Mouse (Mus musculus) midbrain, postnatal 0 days (tissue): ENCODE results near the gene Olfr524. TPM values are rescaled to one million over a fixed set of nuclear protein-coding genes. Genes with fewer than 3 reads are reported as not detected.

Source experiments
- ATAC-seq: fragments of 200-750 bp; cut with Nextera tagmentation; 2 replicates; pipeline ENCODE4 v1.8.0; 2017; ENCODE audit warnings: moderate number of reproducible peaks, mild to moderate bottlenecking, moderate TSS enrichment, moderate library complexity; ENCODE audit not compliant: low FRiP score
- DNase-seq: peaks from one replicate; pipeline ENCODE4 v3.0.0-alpha.2; 2015; ENCODE audit warnings: low spot score
- H3K27ac ChIP-seq: fragments of 300-500 bp; sonication (generic); 2 replicates; pipeline ENCODE4 v1.5.1; 2014; ENCODE audit warnings: low read depth, mild to moderate bottlenecking, low read length, mixed read lengths
- H3K27me3 ChIP-seq: fragments of 300-500 bp; sonication (generic); 2 replicates; pipeline ENCODE4 v1.6.1; 2014; ENCODE audit warnings: low read length, control low read depth, mixed read lengths; ENCODE audit not compliant: insufficient read depth
- H3K36me3 ChIP-seq: fragments of 300-500 bp; sonication (generic); 2 replicates; pipeline ENCODE4 v1.6.1; 2014; ENCODE audit warnings: low read length, control low read depth, mixed read lengths; ENCODE audit not compliant: insufficient read depth
- H3K4me1 ChIP-seq: fragments of 300-500 bp; sonication (generic); 2 replicates; pipeline ENCODE4 v1.6.1; 2014; ENCODE audit warnings: mild to moderate bottlenecking, control low read depth, antibody characterized with exemption, low read length, mixed read lengths; ENCODE audit not compliant: insufficient read depth
- H3K4me2 ChIP-seq: fragments of 300-500 bp; sonication (generic); 2 replicates; pipeline ENCODE4 v1.6.1; 2014; ENCODE audit warnings: low read depth, mild to moderate bottlenecking, low read length, mixed read lengths; ENCODE audit not compliant: poor library complexity, severe bottlenecking
- H3K4me3 ChIP-seq: fragments of 300-500 bp; sonication (generic); 2 replicates; pipeline ENCODE4 v1.5.1; 2014; ENCODE audit warnings: low read depth, mild to moderate bottlenecking, low read length, moderate library complexity
- H3K9ac ChIP-seq: fragments of 300-500 bp; sonication (generic); replicated peaks from 2 replicates; pipeline ENCODE4 v1.6.1; 2014; ENCODE audit warnings: mild to moderate bottlenecking, low read length, moderate library complexity, mixed read lengths; ENCODE audit not compliant: poor library complexity, severe bottlenecking
- H3K9me3 ChIP-seq: fragments of 300-500 bp; sonication (generic); 2 replicates; pipeline ENCODE4 v1.6.1; 2016; ENCODE audit warnings: low read length, control low read depth
- CTCF ChIP-seq: IDR thresholded peaks from 2 replicates; pipeline ENCODE4 v1.5.1; 2016; ENCODE audit warnings: antibody characterized with exemption, mild to moderate bottlenecking
- WGBS: fragments of 180-500 bp; shearing (Covaris S2); extraction: QIAGEN DNeasy Blood & Tissue Kit; methylation state at CpG from one replicate; pipeline ENCODE4 v1.1.7; 2014; 5-methylcytosine and 5-hydroxymethylcytosine counted together
- polyA plus RNA-seq: library from polyadenylated mRNA; unstranded; fragments of >200 nt; fragmentation: Nextera tagmentation; extraction: Ambion mirVana; gene quantifications from 2 replicates; pipeline ENCODE4 v1.2.1, GENCODE M21; 2015
- total RNA-seq: library from RNA; depleted of rRNA; stranded (reverse); fragments of >200 nt; gene quantifications from 2 replicates; pipeline ENCODE4 v1.2.3, GENCODE M21; 2014; rRNA removed

Olfr524 gene
- total RNA-seq (not detected in 2 replicates), polyA plus RNA-seq (not detected in 2 replicates)

- H3K4me3 ChIP-seq: no peak within 1 kb of the TSS
- TF ChIP-seq CTCF: no peak
- DNase-seq: no peak
- H3K9ac ChIP-seq: no peak within 1 kb of the TSS
- H3K4me1 ChIP-seq: no peaks in the 10 kb centered on the region
- H3K36me3 ChIP-seq: no peaks in the 10 kb centered on the region
- H3K4me2 ChIP-seq: no peak within 1 kb of the TSS
- no peak within 1 kb of the TSS for H3K27ac ChIP-seq
- no peaks in the 10 kb centered on the region for H3K9me3 ChIP-seq
- no peak for ATAC-seq
- H3K27me3 ChIP-seq: no peaks in the 10 kb centered on the region
These were observed at the start of gene Olfr524 for GRCm38 (mm10) chr7:140205864-140206263. Olfr524 (minus strand) TSS chr7:140205964.

DNA sequence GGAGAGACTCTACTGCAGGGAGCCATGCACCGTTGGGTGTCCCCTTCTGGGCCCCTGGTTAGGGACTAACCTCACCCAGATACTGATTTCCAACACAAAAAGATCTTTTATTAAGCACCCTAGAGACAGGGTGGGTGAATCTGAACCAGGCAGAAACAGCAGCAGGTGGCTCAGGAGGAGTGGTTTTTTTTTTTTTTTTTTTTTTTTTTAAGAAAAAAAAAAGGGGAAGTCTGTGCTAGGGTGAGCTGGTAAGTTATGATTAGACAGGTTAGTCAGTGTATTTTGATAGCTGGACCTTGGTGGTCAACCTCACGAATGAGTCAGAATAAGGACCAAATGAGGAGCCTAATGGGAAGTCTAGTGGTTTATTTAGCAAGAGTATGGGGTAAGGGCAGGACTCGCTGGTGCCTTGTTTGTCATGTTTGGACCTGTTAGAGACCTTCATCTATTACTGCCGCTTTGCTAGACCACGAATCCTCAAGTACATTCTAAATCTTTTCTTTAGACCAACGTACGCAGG is 48.1 kb upstream of the Olfr524 start:
- WGBS: 88% methylated on average over 7 of the region's 7 CpGs
- ATAC-seq (no peak), DNase-seq (no peak)
- no peaks in the 10 kb centered on the region for H3K36me3 ChIP-seq
- H3K27me3 ChIP-seq: no peaks in the 10 kb centered on the region
- no peak overlapping the region for H3K9ac ChIP-seq
- no peaks in the 10 kb centered on the region for H3K4me1 ChIP-seq
- H3K27ac ChIP-seq: no peak overlapping the region
- no peak overlapping the region for H3K4me2 ChIP-seq
- TF ChIP-seq CTCF: no peak
- no peaks in the 10 kb centered on the region for H3K9me3 ChIP-seq
- H3K4me3 ChIP-seq: no peak overlapping the region

DNA sequence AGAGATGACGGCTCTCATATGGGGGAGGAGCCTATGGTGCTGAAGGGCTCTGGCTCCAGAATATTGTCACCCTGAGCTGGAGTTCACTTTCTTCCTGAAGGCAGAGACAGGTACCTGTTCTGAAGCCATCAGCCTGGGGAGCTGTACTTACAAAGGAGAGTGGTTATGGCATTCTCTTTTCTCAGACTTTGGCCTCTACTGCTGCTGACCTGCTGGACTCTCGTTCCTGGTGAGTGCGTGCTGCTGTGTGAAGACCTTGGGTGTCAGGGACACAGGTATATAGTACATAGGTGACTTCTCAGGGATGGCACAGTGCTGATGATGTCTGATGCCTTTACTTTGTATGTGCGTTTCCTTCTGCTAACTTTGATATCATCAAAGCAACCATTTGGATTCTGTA is 41.5 kb upstream of the Olfr524 start, which contains the start of gene 5830411N06Rik:
TSS of gene 5830411N06Rik (plus strand) at position 69 of the 400 bp plus-strand sequence.
- H3K9me3 ChIP-seq: no peaks in the 10 kb centered on the region
- H3K4me3 ChIP-seq: no peak within 1 kb of the TSS
- TF ChIP-seq CTCF: no peak
- ATAC-seq: no peak
- no peak within 1 kb of the TSS for H3K4me2 ChIP-seq
- no peaks in the 10 kb centered on the region for H3K27me3 ChIP-seq
- WGBS: 84% methylated on average over 4 of the region's 4 CpGs
- no peak within 1 kb of the TSS for H3K27ac ChIP-seq
- no peak within 1 kb of the TSS for H3K9ac ChIP-seq
- H3K36me3 ChIP-seq: no peaks in the 10 kb centered on the region
- no peak for DNase-seq
- no peaks in the 10 kb centered on the region for H3K4me1 ChIP-seq

DNA sequence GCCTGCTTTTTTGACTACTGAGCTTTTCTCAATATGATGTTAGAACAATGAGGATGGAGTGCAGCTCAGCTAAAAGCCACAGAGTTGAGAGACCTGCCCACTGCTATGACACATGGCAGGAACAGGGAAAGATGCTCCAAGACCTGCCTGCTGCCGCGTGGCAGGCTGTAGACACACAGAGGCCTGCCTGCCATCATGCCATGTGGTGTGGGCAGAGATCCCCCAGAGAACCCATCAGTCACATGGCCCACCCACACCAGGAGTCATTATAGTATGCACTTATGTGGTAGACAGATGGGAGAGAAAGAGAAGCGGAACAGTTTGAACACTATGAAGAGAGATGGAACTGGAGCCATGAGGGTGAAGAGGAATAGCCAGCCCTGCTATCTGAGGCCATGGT is 27.9 kb upstream of the Olfr524 start:
- TF ChIP-seq CTCF: no peak
- H3K27ac ChIP-seq: no peak overlapping the region
- no peak overlapping the region for H3K4me3 ChIP-seq
- no peak overlapping the region for H3K9ac ChIP-seq
- ATAC-seq: no peak
- no peaks in the 10 kb centered on the region for H3K9me3 ChIP-seq
- H3K27me3 ChIP-seq: no peaks in the 10 kb centered on the region
- 97% methylated on average over 3 of the region's 3 CpGs for WGBS
- DNase-seq: no peak
- H3K4me1 ChIP-seq: no peaks in the 10 kb centered on the region
- H3K4me2 ChIP-seq: no peak overlapping the region
- no peaks in the 10 kb centered on the region for H3K36me3 ChIP-seq

- Histone ChIP-seq H3K27me3 (no peaks in the 10 kb centered on the region), H3K4me1 (no peaks in the 10 kb centered on the region), H3K4me3 (no peak overlapping the region), H3K36me3 (no peaks in the 10 kb centered on the region), H3K27ac (no peak overlapping the region), H3K9me3 (no peaks in the 10 kb centered on the region), H3K9ac (no peak overlapping the region), H3K4me2 (no peak overlapping the region)
- TF ChIP-seq CTCF: no peak
- DNase-seq (no peak), ATAC-seq (no peak)
- 59% methylated on average over 2 of the region's 2 CpGs for WGBS
These were observed 25.3 kb upstream of the Olfr524 start for GRCm38 (mm10) chr7:140231026-140231425.

DNA sequence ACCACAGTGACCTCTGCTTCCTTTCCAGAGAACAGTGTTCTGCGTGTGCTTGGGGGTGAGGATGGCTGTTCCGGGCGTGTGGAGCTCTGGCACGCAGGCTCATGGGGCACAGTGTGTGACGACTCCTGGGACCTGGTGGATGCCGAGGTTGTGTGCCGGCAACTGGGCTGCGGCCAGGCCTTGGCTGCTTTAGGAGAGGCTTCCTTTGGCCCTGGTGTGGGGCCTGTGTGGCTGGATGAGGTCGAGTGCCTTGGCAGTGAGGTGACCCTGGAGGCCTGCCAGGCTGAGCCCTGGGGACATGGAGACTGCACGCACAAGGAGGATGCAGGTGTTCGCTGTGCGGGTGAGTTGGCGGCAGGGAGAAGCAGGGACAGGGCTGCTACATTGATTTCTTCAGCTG is 22.7 kb upstream of the Olfr524 start:
- Histone ChIP-seq H3K9me3 (no peaks in the 10 kb centered on the region), H3K4me1 (no peaks in the 10 kb centered on the region), H3K4me2 (no peak overlapping the region), H3K27ac (no peak overlapping the region), H3K9ac (no peak overlapping the region), H3K36me3 (no peaks in the 10 kb centered on the region), H3K4me3 (no peak overlapping the region), H3K27me3 (no peaks in the 10 kb centered on the region)
- ATAC-seq (no peak), DNase-seq (no peak)
- WGBS: 83% methylated on average over 13 of the region's 13 CpGs
- no peak for TF ChIP-seq CTCF
